Mouse (Mus musculus) forebrain, embryonic 10.5 days (tissue): ENCODE measurements around the gene Gm18596. TPM values are rescaled to one million over a fixed set of nuclear protein-coding genes. Genes with fewer than 3 reads are reported as not detected.
"Not testable (repeated sequence)": the region's sequence is repeated elsewhere in the genome, so short reads cannot be mapped to it uniquely, and the experiment has no call there.

Source experiments
- DNase-seq: peaks from one replicate; pipeline ENCODE4 v3.0.0-alpha.2; 2017; ENCODE audit warnings: low spot score; ENCODE audit errors: extremely low spot score
- H3K27ac ChIP-seq: fragments of 300-500 bp; sonication (generic); 2 replicates; pipeline ENCODE4 v1.5.1; 2016; ENCODE audit warnings: mild to moderate bottlenecking
- H3K27me3 ChIP-seq: fragments of 300-500 bp; sonication (generic); 2 replicates; pipeline ENCODE4 v1.6.1; 2016; ENCODE audit warnings: mild to moderate bottlenecking; ENCODE audit not compliant: poor library complexity, severe bottlenecking
- H3K36me3 ChIP-seq: fragments of 300-500 bp; sonication (generic); replicated peaks from 2 replicates; pipeline ENCODE4 v1.6.1; 2016; ENCODE audit warnings: mild to moderate bottlenecking, moderate library complexity
- H3K4me1 ChIP-seq: fragments of 300-500 bp; sonication (generic); 2 replicates; pipeline ENCODE4 v1.6.1; 2016
- H3K4me3 ChIP-seq: fragments of 300-500 bp; sonication (generic); 2 replicates; pipeline ENCODE4 v1.5.1; 2016; ENCODE audit warnings: mild to moderate bottlenecking, moderate library complexity
- H3K9me3 ChIP-seq: fragments of 300-500 bp; sonication (generic); 2 replicates; pipeline ENCODE4 v1.6.1; 2016; ENCODE audit warnings: mild to moderate bottlenecking, moderate library complexity
- WGBS: fragments of 180-500 bp; shearing (Covaris S2); methylation state at CpG from one replicate; pipeline ENCODE4 v1.1.7; 2016; 5-methylcytosine and 5-hydroxymethylcytosine counted together
- polyA plus RNA-seq: library from polyadenylated mRNA; unstranded; fragments of >200 nt; fragmentation: Nextera tagmentation; extraction: Ambion mirVana; gene quantifications from 2 replicates; pipeline ENCODE4 v1.2.1, GENCODE M21; 2016

The Gm18596 gene
- not detected in 2 replicates for polyA plus RNA-seq

DNA sequence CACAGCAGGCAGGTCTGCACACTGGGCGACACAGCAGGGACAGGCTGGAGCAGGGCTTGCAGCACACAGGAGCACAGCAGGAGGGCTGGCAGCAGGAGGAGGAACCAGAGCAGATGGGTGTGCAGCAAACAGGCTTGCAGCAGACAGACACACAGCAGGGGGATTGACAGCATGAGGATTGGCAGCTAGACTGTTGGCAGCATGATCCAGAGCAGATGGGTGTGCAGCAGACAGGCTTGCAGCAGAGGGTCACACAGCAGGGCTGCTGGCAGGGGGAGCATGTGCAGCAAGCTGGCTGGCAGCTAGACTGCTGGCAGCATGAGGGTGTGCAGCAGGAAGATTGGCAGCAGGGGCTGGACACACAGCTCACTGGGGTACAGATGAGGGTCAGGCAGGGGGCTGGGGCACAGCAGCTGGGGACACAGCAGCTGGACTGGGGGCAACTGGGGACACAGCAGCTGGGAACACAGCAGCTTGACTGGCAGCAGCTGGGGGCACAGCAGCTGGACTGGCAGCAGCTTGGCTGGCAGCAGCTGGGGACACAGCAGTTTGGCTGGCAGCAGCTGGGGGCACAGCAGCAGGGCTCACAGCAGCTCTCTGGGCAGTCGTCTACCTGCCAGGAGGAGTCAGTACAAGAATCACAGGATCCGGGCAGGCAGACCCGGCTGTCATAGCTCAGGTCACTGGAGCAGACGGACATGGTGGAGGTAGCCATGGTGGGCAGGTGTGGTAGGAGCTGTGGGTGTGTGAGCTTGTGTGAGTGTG, at the start of gene Gm18596:
TSS of gene Gm18596 (minus strand) at position 715 of the 765 bp plus-strand sequence.
- peak within 1 kb of the TSS; percentile 60; the same call in 1 of the 2 replicates for H3K27ac ChIP-seq
- not testable (repeated sequence) for DNase-seq

DNA sequence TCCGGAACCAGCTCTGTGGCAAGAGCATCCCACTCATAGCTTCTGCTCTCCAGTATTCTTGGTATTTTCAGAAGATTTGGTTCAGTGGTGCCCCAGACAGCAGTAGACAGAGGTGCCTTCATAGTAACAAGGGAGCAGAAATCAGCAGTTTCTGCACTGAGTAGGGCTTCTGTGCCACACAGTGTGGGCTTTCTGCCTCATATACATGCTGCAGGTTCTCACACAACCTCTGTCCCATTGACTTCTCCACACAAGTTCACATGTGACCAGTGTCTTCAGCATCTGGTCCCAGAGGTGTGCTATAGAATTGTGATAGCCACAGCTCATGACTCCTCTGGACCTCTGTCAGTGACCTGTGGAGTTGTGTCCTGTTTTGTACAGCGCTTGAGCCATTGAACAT, 46.2 kb upstream of the Gm18596 start:
- Histone ChIP-seq H3K27ac (no peak overlapping the region), H3K36me3 (no peaks in the 10 kb centered on the region), H3K4me1 (peaks cover 6% of the 10 kb centered on the region; the same call in 1 of the 2 replicates), H3K9me3 (no peaks in the 10 kb centered on the region), H3K27me3 (no peaks in the 10 kb centered on the region), H3K4me3 (no peak overlapping the region)
- DNase-seq = no peak
- 90% methylated on average over 2 of the region's 2 CpGs for WGBS

More for the DNA sequence above, at the start of gene Gm18596:
- H3K4me3 ChIP-seq, H3K36me3 ChIP-seq, H3K9me3 ChIP-seq, H3K27me3 ChIP-seq: not testable (repeated sequence)
- 52% methylated on average over 5 of the region's 5 CpGs for WGBS
- H3K4me1 ChIP-seq = peaks cover 32% of the 10 kb centered on the region

DNA sequence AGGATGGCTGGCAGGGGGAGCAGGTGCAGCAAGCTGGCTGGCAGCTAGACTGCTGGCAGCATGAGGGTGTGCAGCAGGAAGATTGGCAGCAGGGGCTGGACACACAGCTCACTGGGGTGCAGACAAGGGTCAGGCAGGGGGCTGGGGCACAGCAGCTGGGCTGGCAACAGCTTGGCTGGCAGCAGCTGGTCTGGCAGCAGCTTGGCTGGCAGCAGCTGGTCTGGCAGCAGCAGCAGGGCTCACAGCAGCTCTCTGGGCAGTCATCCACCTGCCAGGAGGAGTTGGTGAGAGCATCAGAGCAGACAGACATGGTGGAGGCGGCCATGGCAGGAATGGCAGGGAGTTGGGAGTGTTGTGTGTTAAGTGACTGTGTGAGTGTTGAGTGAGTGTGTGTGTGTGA, 45.4 kb upstream of the Gm18596 start, which contains the start of gene Gm7137:
TSS of gene Gm7137 (minus strand) at position 325 of the 400 bp plus-strand sequence.
- DNase-seq, H3K27ac ChIP-seq, H3K27me3 ChIP-seq, H3K4me3 ChIP-seq, H3K9me3 ChIP-seq, H3K36me3 ChIP-seq, H3K4me1 ChIP-seq: not testable (repeated sequence)
- WGBS = 71% methylated on average over 1 of the region's 1 CpGs

DNA sequence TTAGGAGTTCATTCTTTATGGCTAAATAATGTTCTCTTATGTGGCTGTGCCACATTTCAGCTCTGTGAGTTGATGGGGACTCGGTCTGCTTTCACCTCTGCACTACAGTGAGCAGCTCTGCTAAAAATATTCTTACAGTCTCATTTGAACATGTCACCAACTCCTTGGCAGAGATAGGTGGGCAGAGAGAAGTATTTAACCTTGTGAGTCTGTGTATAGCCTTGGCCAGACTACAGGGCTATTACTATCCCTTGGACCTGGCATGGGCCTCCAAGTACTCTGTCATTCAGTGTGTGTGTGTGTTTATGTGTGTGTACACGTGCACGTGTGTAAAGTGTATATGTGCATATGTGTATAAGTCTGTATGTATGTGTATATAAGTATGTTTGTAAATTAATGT, 41.0 kb upstream of the Gm18596 start:
- H3K27ac ChIP-seq, H3K4me1 ChIP-seq, H3K36me3 ChIP-seq, DNase-seq, H3K27me3 ChIP-seq, H3K9me3 ChIP-seq, H3K4me3 ChIP-seq: not testable (repeated sequence)
- 89% methylated on average over 3 of the region's 3 CpGs for WGBS

DNA sequence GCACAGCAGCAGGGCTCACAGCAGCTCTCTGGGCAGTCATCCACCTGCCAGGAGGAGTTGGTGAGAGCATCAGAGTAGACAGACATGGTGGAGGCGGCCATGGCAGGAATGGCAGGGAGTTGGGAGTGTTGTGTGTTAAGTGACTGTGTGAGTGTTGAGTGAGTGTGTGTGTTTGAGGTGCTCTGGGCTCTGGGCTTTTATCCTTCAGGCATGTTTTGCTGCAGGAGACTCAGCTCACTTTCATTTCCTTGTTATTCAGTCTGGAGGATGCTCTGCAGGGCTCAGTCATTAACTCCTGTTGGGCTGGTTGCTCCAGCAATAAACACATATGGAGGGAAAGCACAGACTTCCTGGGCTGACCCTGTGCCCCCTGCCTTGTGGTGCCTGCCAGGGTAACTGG, 40.0 kb upstream of the Gm18596 start, which contains the start of gene Gm3250:
TSS of gene Gm3250 (minus strand) at position 101 of the 400 bp plus-strand sequence.
- not testable (repeated sequence) for H3K4me1 ChIP-seq, H3K27me3 ChIP-seq, H3K9me3 ChIP-seq, H3K4me3 ChIP-seq, H3K36me3 ChIP-seq, H3K27ac ChIP-seq, DNase-seq
- 22% methylated on average over 1 of the region's 1 CpGs for WGBS

DNA sequence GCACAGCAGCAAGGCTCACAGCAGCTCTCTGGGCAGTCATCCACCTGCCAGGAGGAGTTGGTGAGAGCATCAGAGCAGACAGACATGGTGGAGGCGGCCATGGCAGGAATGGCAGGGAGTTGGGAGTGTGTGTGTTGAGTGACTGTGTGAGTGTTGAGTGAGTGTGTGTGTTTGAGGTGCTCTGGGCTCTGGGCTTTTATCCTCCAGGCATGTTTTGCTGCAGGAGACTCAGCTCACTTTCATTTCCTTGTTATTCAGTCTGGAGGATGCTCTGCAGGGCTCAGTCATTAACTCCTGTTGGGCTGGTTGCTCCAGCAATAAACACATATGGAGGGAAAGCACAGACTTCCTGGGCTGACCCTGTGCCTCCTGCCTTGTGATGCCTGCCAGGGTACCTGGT, 34.4 kb upstream of the Gm18596 start, which contains the start of gene Gm7138:
TSS of gene Gm7138 (minus strand) at position 101 of the 400 bp plus-strand sequence.
- H3K4me3 ChIP-seq, H3K9me3 ChIP-seq, DNase-seq, H3K27ac ChIP-seq, H3K36me3 ChIP-seq, H3K27me3 ChIP-seq, H3K4me1 ChIP-seq: not testable (repeated sequence)
- WGBS = 71% methylated on average over 1 of the region's 1 CpGs

DNA sequence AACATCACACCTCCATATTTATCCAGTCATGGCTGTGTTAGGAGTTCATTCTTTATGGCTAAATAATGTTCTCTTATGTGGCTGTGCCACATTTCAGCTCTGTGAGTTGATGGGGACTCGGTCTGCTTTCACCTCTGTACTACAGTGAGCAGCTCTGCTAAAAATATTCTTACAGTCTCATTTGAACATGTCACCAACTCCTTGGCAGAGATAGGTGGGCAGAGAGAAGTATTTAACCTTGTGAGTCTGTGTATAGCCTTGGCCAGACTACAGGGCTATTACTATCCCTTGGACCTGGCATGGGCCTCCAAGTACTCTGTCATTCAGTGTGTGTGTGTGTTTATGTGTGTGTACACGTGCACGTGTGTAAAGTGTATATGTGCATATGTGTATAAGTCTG, 29.7 kb upstream of the Gm18596 start:
- not testable (repeated sequence) for H3K9me3 ChIP-seq, DNase-seq, H3K27ac ChIP-seq, H3K4me1 ChIP-seq, H3K36me3 ChIP-seq, H3K4me3 ChIP-seq, H3K27me3 ChIP-seq
- 88% methylated on average over 3 of the region's 3 CpGs for WGBS

DNA sequence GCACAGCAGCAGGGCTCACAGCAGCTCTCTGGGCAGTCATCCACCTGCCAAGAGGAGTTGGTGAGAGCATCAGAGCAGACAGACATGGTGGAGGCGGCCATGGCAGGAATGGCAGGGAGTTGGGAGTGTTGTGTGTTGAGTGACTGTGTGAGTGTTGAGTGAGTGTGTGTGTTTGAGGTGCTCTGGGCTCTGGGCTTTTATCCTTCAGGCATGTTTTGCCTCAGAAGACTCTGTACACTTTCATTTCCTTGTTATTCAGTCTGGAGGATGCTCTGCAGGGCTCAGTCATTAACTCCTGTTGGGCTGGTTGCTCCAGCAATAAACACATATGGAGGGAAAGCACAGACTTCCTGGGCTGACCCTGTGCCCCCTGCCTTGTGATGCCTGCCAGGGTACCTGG, 28.8 kb upstream of the Gm18596 start, which contains the start of gene Gm3238:
TSS of gene Gm3238 (minus strand) at position 101 of the 400 bp plus-strand sequence.
- not testable (repeated sequence) for H3K4me1 ChIP-seq

DNA sequence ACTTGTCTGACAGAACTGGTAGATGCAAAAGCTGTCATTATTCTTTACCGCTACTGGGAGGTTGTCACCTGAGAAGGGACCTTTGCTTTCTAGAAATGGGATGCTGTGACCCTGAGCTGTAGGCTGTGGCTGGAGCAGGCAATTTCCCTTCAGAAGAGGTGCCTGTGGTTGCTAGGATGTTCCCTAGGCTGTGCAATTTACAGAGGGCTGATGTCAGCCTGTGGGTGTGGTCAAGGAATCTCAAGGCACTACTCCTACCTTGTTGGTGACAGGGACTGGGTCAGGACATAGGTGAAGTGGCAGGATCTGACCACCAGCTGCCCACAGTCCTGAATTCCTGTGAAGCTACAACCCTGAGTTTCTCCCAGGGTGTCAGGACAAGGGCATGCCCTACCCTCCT, 27.3 kb upstream of the Gm18596 start:
- DNase-seq = no peak
- H3K27ac ChIP-seq = no peak overlapping the region
- 82% methylated on average over 1 of the region's 1 CpGs for WGBS
- H3K36me3 ChIP-seq = no peaks in the 10 kb centered on the region
- no peak overlapping the region for H3K4me3 ChIP-seq
- no peaks in the 10 kb centered on the region for H3K4me1 ChIP-seq
- H3K27me3 ChIP-seq = no peaks in the 10 kb centered on the region
- no peaks in the 10 kb centered on the region for H3K9me3 ChIP-seq

More for the DNA sequence above, 28.8 kb upstream of the Gm18596 start, which contains the start of gene Gm3238:
- H3K27me3 ChIP-seq, H3K27ac ChIP-seq, H3K4me3 ChIP-seq, H3K9me3 ChIP-seq, DNase-seq, H3K36me3 ChIP-seq: not testable (repeated sequence)
- WGBS = 82% methylated on average over 1 of the region's 1 CpGs

DNA sequence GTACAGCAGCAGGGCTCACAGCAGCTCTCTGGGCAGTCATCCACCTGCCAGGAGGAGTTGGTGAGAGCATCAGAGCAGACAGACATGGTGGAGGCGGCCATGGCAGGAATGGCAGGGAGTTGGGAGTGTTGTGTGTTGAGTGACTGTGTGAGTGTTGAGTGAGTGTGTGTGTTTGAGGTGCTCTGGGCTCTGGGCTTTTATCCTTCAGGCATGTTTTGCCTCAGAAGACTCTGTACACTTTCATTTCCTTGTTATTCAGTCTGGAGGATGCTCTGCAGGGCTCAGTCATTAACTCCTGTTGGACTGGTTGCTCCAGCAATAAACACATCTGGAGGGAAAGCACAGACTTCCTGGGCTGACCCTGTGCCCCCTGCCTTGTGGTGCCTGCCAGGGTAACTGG, 17.1 kb upstream of the Gm18596 start, which contains the start of gene Gm3233:
TSS of gene Gm3233 (minus strand) at position 101 of the 400 bp plus-strand sequence.
- 43% methylated on average over 1 of the region's 1 CpGs for WGBS
- not testable (repeated sequence) for H3K4me3 ChIP-seq, H3K27me3 ChIP-seq, H3K9me3 ChIP-seq, H3K27ac ChIP-seq, DNase-seq, H3K36me3 ChIP-seq, H3K4me1 ChIP-seq

DNA sequence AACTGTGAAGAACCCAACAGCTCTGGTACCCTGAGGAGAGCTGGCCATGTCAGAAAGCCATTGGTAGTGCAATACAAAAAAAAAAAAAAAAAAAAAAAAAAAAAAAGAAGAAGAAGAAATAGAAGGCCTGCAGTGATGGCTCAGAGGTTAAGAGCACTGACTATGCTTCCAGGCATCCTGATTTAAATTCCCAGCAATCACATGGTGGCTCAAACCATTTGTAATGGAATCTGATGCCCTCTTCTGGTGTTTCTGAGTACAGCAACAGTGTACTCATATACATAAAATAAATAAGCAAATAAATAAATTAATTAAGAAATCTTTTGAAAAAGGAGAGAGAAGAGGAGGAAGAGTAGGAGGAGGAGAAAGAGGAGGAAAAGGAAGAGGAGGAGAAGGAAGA, 11.0 kb upstream of the Gm18596 start:
- DNase-seq = no peak
- H3K27me3 ChIP-seq = no peaks in the 10 kb centered on the region
- H3K27ac ChIP-seq = no peak overlapping the region
- no peaks in the 10 kb centered on the region for H3K9me3 ChIP-seq
- H3K36me3 ChIP-seq = no peaks in the 10 kb centered on the region
- H3K4me3 ChIP-seq = no peak overlapping the region
- peaks cover 9% of the 10 kb centered on the region for H3K4me1 ChIP-seq

DNA sequence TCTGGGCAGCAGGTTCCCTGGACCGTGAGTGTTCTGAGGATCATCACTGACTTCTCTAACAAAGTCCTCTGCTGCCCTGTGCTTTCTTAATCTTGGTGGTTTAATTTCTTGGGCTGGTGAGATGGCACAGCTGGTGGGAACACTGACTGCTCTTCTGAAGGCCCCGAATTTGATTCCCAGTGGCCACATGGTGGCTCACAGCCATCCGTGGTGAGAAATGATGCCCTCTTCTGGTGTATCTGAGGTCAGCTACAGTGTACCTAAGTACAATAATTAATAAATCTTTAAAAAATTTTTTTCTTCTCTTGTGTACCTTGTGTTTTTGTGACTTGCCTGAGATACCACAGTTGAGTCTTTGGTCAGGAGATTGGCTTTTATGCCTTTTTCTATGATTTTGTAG, 9.9 kb upstream of the Gm18596 start:
- H3K9me3 ChIP-seq, H3K36me3 ChIP-seq, H3K4me3 ChIP-seq, H3K27ac ChIP-seq, H3K27me3 ChIP-seq, H3K4me1 ChIP-seq, DNase-seq: not testable (repeated sequence)
- 68% methylated on average over 3 of the region's 3 CpGs for WGBS

DNA sequence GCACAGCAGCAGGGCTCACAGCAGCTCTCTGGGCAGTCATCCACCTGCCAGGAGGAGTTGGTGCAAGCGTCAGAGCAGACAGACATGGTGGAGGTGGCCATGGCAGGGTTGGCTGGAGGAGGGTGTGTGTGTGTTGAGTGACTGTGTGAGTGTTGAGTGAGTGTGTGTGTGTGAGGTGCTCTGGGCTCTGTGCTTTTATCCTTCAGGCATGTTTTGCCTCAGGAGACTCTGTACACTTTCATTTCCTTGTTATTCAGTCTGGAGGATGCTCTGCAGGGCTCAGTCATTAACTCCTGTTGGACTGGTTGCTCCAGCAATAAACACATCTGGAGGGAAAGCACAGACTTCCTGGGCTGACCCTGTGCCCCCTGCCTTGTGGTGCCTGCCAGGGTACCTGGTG, 8.8 kb upstream of the Gm18596 start, which contains the start of gene Gm9736:
TSS of gene Gm9736 (minus strand) at position 101 of the 400 bp plus-strand sequence.
- not testable (repeated sequence) for H3K4me3 ChIP-seq, H3K9me3 ChIP-seq, H3K36me3 ChIP-seq, DNase-seq, H3K4me1 ChIP-seq, H3K27me3 ChIP-seq
- WGBS = 67% methylated on average over 1 of the region's 1 CpGs
- 0 out of 2 replicates have a peak within 1 kb of the TSS, but pooled peaks have one; percentile 20 for H3K27ac ChIP-seq
